Mouse (Mus musculus): ENCODE measurements around the gene Gm9821.

Gene Gm9821

DNA sequence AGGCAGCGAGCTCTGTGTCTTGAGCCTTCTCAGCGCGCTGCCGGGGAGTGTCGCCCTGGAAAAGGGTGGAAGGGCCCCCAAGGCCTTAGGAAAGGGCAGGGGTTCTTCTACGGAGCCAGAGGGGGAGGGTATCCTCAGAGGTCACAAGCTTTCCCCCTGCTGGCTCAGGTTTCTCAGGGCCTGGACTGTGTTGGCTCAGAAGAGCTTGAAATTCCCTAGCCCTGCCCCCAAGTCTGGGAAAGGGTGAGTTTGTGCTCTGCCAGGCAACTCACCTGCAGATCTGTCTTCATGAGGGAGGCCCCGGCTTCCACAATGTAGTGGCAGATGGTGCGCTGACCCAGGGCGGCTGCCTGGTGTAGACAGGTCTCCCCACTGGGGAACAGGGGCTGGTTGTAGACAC lies 12.0 kb upstream of the Gm9821 start:
- CTCF ChIA-PET, result interaction anchor here (0.7 to 5.3 kb wide), 19 partner anchors 10 to 1958 kb away, joined by 3 to 69 read pairs (median 4); partner anchors contain the start of genes Gm9821 (in 2 of the 4) and Ddb2 (in 1 of the 4)
- POLR2A ChIA-PET, result interaction anchor here (0.8 to 3.6 kb wide), 34 partner anchors 8 to 542 kb away, joined by 3 to 33 read pairs (median 6); partner anchors contain the start of genes Arhgap1 (in 2 of the 4), Large2 (in 2 of the 4), Pex16 (in 2 of the 4) and Zfp408 (in 2 of the 4)

DNA sequence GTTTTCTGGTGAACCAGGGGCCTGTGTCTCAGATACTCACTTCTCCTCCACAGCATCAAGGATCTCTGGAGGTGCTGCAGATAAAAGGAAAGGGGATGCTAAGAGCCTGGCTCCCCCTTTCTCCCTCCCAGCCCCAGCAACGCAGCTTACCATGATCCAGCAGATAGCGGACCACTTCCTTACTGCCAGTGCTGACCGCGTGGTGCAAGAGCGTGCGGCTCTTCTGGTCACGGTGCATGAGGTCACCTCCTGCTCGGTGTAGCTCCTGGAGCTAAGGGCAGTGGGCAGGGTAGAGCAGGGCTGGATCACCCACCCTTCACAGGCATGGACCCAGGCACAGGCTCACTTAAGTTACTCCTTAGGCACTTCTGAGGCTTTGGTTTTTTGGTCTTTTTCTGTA lies 11.5 kb upstream of the Gm9821 start:
- POLR2A ChIA-PET, result interaction anchor here in 3 of 4 experiments (0.9 to 3.6 kb wide), 16 partner anchors 10 to 441 kb away, joined by 3 to 33 read pairs (median 7); partner anchors contain the start of genes Gm9821 (in 2 of the 3), Large2 (in 1 of the 3) and Pex16 (in 1 of the 3)
- CTCF ChIA-PET, result interaction anchor here in 3 of 4 experiments (0.8 to 5.3 kb wide), 9 partner anchors 10 to 697 kb away, joined by 3 to 69 read pairs (median 8); partner anchors contain the start of genes Gm9821 (in 2 of the 3) and Ddb2 (in 1 of the 3)

DNA sequence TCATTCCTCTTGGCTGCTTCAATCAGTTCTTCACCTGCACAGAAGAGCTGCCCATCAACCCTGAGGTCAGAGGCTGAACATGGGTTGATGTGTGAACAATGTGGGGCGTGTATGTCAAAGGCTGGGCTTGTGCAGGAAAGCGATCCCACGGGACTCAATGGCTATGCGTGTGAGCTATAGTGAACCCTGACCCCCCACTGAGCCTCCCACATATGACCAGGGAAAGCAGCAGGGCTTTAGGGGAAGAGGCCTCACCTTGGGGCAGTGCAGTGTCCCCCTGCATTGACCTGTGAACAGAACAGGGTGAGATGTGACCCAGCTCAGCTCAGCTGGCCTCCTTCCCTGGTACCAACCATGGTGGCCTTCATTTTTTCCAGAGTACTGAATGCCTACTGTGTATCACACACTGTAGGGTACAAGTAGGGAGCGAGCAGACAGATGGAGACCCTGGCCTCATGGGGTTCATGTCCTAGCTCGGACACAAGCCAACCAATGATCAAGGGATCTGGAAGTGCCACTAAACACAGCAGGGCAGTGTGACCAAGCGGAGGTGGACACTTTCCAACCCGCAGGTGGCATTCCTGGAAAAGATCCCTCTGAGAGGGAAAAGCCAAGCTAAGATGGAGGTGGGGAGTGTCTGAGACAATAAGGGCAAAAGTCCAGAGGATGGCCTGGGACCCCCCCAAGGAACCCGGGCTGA lies 10.5 kb upstream of the Gm9821 start:
- ChIA-PET POLR2A (interaction anchor here in 3 of 4 experiments (0.6 to 3.6 kb wide), 9 partner anchors 9 to 77 kb away, joined by 3 to 18 read pairs (median 4); partner anchors contain the start of gene Gm9821 (in 1 of the 3)), CTCF (interaction anchor here in 3 of 4 experiments (0.7 to 5.3 kb wide), 5 partner anchors 9 to 38 kb away, joined by 3 to 69 read pairs (median 5); partner anchors contain the start of gene Gm9821 (in 1 of the 3))

DNA sequence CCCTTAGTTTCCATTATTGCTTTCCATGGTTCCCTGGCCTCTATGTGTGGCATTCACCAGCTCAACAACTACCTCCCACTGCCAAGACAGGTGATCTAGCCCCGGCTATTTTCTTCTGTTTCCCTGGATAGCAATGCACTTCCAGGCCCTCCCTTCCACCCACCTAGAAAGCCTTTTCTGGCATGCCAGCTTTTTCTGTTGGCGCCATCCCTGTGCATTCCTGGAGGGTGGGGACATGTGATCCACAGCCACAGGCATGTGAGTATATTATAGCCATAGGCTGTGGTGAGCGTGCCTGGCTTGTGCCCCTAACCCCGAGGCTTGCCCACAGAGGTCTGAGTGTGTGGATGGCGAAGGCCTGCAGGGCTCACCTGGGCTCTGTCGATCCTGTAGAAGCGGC lies 9.3 kb upstream of the Gm9821 start:
- POLR2A ChIA-PET, result interaction anchor here in 2 of 4 experiments (1.4 to 2.8 kb wide), 6 partner anchors 8 to 54 kb away, joined by 3 to 18 read pairs (median 8); partner anchors contain the start of gene Gm9821 (in 1 of the 2)

DNA sequence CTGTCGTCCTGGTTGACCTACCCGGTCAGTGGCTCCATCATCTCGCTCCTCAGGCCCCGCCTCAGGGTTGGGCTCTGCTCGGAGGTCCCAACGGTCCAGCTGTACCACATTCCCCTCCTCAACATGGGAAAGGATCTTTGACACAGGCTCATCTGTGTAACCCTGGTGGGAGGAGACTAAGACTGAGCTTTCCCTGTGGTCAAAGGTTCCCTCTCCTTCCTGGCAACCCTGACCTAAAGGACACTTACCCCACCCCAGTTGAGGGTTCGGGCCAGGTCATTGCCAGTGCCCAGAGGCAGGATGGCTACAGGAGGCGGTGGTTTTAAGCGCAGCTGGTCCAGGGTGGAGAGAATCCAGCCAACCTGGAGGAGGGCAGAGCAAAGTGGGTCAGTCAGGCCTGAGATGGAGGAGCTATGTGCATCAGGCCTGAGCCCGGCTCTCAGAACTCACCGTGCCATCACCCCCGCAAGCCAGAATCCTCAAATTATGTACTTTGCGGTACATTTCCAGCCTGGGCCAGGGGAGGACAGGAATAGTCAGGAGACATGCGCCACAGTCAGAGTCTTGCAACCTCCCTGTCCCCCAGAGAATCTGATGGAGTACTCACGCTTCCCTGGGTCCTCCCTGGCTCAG lies 6.1 kb upstream of the Gm9821 start:
- ChIA-PET POLR2A (interaction anchor here in 1 of 4 experiments (0.8 to 1.8 kb wide), 4 partner anchors 8 to 188 kb away, joined by 3 to 8 read pairs (median 4); partner anchors contain the start of genes Chrm4 and Mdk), CTCF (interaction anchor here in 2 of 4 experiments (0.6 to 1.6 kb wide), 2 partner anchors 11 to 55 kb away, joined by 3 to 5 read pairs; no protein-coding TSS in a partner anchor)

More for the DNA sequence above, 9.3 kb upstream of the Gm9821 start:
- CTCF ChIA-PET, result interaction anchor here (0.5 to 5.3 kb wide), 10 partner anchors 8 to 28 kb away, joined by 3 to 69 read pairs (median 4); partner anchors contain the start of genes Chrm4 (in 1 of the 4) and Gm9821 (in 1 of the 4)

DNA sequence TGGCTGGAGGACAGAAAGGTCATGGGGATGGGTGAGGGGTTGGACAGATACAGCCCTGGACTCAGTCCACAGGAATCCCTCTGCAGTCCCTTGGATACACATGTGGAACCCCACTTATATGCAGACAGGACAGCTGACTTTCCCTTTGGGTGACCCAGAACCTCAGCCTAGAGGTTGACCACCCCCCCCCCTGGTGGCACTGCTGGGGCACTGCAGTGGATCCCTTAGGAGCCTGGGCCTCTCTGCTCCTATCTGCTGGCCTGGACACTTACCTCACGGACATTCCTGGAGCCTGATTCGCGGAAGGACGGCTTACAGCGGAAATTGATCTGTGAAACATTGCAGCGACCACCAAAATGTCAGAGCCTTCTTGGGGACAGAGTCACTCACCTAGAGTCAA lies 3.1 kb upstream of the Gm9821 start:
- CTCF ChIA-PET, result interaction anchor here in 3 of 4 experiments (0.7 to 7.1 kb wide), 16 partner anchors 8 to 543 kb away, joined by 3 to 69 read pairs (median 16); partner anchors contain the start of gene Mdk (in 2 of the 3)
- POLR2A ChIA-PET, result interaction anchor here in 2 of 4 experiments (0.5 to 1.2 kb wide), 4 partner anchors 10 to 807 kb away, joined by 3 to 8 read pairs (median 4); partner anchors contain the start of gene Mdk (in 1 of the 2)

DNA sequence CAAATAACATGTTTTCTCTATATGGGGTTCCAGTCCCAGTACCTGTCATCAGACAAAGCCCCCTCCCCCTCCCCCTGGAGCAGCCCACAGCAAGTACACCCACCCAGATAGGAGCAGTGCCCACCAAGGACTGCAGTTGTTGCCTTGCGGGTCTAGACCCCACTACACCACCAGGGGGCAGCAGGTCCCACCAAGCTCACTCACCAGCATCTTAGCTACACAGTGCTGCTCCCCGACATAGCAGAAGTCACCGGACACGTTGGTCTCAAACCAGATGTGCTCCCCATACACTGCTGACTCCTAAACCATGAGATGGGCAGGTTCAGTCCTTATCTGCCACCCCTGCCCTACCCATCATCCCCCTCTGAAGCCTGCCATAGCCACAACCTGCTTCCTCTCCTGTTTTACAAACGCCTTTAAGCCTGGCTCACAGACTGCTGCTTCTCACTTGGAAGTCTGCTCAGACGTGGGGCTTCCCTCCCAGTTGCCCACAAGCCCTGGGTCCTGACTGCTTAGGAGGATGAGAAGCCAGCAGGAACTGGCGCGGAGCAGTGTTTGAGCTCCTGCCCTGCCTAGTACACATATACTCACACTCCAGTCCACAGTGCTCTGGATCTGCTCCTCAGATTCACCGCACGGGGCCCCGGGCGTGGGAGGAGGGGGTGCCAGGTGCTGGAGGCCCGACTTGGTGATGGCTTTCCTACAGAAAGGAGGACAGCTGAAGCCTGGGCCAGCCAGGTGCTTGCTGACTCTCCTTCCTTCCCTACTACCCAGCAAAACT lies 1.1 kb upstream of the Gm9821 start:
- POLR2A ChIA-PET, result interaction anchor here (0.8 to 3.6 kb wide), 24 partner anchors 8 to 309 kb away, joined by 3 to 24 read pairs (median 5); partner anchors contain the start of genes Mdk (in 3 of the 4) and F2 (in 1 of the 4)
- CTCF ChIA-PET, result interaction anchor here (0.5 to 7.1 kb wide), 53 partner anchors 8 to 503 kb away, joined by 3 to 69 read pairs (median 6); partner anchors contain the start of genes Mdk (in 3 of the 4), Chrm4 (in 2 of the 4), Creb3l1 (in 1 of the 4) and Large2 (in 1 of the 4)

DNA sequence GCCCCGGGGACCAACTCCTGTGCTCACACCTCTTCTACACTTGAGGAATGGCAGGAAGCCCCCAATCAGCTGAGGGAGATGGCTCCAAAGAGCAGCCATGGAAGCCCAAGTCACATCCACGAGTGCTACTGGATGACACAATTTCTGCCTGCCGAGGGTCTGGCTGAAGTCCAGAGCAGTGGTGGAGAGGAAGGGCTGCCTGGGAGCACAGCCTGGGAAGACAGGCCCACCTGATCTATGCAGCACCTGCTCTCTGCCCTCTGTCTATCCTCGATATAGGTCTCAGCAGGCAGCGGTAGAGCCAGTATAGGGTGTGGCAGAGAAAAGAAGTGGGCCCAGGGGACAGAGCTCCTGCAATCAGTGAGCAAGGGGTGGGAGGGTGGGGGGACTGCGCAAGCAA lies 1.3 kb downstream of the Gm9821 start:
- ChIA-PET CTCF (interaction anchor here in 3 of 4 experiments (1.0 to 7.1 kb wide), 7 partner anchors 12 to 41 kb away, joined by 3 to 56 read pairs (median 4); no protein-coding TSS in a partner anchor), POLR2A (interaction anchor here in 2 of 4 experiments (0.6 to 3.1 kb wide), 15 partner anchors 8 to 478 kb away, joined by 3 to 17 read pairs (median 5); partner anchors contain the start of gene Mdk (in 1 of the 2))

DNA sequence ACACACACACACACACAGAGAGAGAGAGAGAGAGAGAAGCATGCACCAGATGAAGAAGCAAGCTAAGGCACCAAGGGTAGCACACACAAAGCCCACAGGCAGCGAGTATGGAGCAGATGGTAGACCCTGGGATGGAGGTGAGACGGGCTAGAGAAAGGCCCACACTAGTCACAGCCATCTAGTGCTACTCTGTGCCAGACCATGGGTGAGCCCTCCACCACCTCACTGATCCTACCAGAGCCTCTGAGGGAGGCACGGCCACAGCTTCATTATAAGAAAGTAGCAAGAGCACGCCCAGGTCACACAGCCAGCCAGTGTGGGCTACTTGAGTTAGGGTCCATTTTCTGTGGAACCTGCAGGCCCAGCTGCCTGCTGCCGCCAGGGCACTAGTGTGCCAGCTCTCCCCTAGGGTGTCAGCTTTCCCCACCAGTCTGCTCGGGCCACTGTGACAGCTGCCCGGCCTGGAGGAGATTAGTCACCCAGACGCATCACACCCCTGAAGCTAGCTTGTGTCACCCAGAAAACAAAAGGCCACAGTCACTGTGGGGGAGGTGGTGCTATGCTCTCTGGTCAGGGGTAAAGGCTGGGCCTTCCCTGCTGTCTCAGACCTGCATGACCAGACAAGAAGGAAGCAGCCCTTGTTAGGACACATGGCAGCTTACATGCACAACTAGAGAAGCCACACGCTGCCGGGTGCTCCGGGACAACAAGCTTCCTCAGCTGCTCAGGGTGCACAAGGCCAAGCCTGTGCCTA lies 2.1 kb downstream of the Gm9821 start:
- ChIA-PET CTCF (interaction anchor here (0.5 to 7.1 kb wide), 12 partner anchors 11 to 1123 kb away, joined by 3 to 56 read pairs (median 4); no protein-coding TSS in a partner anchor), POLR2A (interaction anchor here in 2 of 4 experiments (0.8 to 3.1 kb wide), 18 partner anchors 8 to 477 kb away, joined by 3 to 17 read pairs (median 6); partner anchors contain the start of gene Mdk (in 2 of the 2))

DNA sequence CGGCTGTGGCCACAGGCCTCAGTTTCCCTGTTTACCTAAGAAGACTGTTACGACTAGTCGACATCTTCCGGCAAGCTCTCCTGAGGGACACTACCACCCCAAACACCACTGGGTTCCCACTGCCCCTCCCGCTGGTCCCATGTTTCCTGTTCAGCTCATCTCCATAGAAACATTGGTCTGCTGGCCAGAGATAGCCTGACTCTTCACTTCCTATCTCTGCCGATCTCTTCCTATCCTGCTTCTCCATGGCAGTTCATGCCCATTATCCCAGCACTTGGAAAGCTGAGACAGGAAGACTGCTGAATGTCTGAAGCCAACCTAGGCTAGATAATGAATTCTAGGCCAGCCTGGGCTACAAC lies 2.6 kb downstream of the Gm9821 start:
- ChIA-PET CTCF (interaction anchor here (0.8 to 7.1 kb wide), 10 partner anchors 11 to 492 kb away, joined by 3 to 56 read pairs (median 4); no protein-coding TSS in a partner anchor), POLR2A (interaction anchor here in 2 of 4 experiments (0.8 to 3.1 kb wide), 14 partner anchors 10 to 60 kb away, joined by 3 to 17 read pairs (median 7); partner anchors contain the start of gene Mdk (in 2 of the 2))

DNA sequence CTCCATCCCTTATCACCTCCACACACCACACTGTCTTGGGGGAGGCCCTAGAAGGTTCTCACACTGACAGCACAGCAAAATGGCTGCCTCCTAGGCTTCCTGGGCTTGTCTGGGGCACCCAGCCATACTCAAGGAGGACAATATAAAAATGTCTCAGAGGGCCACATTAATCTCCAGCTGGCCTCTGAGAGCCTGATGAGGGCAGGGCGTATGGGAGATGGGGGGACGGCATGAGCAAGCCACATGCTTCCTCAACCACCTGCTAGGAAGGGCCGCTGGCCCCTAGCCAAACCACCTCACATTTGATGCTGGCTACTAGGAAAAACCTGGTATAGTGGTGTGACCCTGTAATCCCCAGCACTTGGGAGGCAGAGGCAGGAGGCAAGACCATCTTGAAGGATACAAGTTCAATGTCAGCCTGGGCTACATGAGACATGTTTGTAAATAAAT lies 3.3 kb downstream of the Gm9821 start:
- CTCF ChIA-PET, result interaction anchor here in 2 of 4 experiments (1.4 to 7.1 kb wide), 2 partner anchors 10 to 12 kb away, joined by 4 to 56 read pairs; no protein-coding TSS in a partner anchor
- POLR2A ChIA-PET, result interaction anchor here in 3 of 4 experiments (0.5 to 3.1 kb wide), 11 partner anchors 8 to 339 kb away, joined by 3 to 17 read pairs (median 7); partner anchors contain the start of gene Mdk (in 2 of the 3)

DNA sequence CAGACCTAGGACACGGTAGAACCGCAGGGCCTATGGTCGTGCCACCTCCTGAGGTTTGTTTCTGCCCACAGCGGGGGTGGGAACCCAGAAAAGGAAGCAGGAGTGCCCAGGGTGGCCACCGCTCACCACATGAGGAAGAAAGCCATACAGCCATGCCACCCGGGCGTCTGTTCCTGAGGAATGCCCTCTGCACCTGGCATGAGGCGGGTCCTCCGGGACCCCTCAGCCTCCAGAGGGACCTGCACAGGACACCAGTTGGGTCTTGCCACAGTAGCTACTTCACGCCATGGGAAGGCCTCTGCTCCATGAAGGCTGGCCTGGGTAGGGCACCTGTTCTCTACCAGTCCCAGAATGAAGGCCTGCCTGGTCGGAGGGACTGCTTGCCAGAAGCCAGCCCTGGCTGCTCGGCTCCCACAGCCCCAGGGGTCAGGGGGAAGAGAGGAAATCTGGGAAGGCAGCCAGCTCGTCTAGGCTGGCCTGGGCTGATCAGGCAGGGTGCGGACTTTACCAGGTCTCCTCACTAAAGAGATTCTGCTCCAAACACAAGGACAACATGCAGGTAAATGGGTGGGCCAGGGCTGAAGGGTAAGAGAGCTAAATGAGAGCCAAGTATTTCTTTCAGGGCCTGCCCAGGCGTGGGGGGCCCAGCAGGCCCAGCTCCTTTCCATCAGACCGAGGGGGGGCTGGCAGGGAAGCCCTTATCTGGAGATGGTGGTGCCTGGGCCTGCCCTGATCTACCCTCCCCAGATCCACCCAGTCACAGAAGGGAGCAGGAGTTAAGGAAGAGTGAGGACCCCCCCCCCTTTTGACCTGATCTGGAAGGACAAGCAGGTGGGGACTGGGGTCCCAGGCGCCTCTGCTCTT lies 4.1 kb downstream of the Gm9821 start:
- ChIA-PET CTCF (interaction anchor here (0.5 to 2.1 kb wide), 9 partner anchors 12 to 595 kb away, joined by 3 to 17 read pairs (median 4); partner anchors contain the start of gene Ambra1 (in 1 of the 4)), POLR2A (interaction anchor here in 3 of 4 experiments (0.5 to 5.4 kb wide), 13 partner anchors 9 to 340 kb away, joined by 3 to 34 read pairs (median 4); partner anchors contain the start of genes Ambra1 (in 1 of the 3) and Mdk (in 1 of the 3))

DNA sequence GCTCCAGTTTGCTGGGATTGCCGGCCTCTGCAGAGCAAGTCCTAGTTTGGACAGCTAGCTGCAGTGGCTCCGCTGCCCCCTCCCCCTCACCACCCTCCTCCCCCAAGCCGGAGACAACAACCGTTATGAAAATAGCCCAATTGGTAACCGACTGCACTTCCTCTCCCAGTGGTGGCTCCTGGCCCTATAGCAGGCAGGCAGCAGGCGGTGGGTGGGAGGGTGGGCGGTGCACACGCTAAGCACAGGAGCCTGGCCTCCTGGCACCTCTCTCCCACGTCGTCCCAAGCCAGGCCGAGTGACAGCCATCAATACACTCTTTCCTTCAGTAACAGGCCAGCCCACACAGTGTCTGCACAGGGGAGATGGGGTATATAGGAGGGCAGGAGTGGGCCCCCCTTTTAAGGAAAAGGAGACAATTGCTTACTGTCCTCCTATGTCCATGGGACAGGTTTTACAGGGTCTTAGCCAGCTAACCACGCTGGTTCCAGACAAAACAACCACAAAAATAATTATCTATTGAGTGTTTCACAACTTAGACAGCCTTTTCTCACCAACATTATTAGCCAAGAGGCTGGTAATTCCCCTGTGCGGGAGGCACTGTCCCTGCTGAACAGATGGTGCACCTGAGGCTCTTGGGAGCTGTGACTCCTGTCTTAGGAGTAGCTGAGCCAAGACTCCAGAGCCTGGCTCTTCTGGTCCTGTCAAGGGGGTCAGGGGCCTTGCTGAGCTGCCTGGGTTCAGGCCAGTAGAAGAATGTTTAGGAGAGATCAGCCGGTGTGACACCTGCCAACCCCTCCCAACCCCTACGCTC lies 5.0 kb downstream of the Gm9821 start:
- CTCF ChIA-PET, result interaction anchor here in 2 of 4 experiments (0.5 to 2.1 kb wide), 6 partner anchors 13 to 220 kb away, joined by 3 to 11 read pairs (median 4); partner anchors contain the start of genes Ambra1 (in 1 of the 2) and Mdk (in 1 of the 2)
- POLR2A ChIA-PET, result interaction anchor here in 2 of 4 experiments (0.7 to 5.4 kb wide), 10 partner anchors 11 to 232 kb away, joined by 3 to 34 read pairs (median 4); no protein-coding TSS in a partner anchor

DNA sequence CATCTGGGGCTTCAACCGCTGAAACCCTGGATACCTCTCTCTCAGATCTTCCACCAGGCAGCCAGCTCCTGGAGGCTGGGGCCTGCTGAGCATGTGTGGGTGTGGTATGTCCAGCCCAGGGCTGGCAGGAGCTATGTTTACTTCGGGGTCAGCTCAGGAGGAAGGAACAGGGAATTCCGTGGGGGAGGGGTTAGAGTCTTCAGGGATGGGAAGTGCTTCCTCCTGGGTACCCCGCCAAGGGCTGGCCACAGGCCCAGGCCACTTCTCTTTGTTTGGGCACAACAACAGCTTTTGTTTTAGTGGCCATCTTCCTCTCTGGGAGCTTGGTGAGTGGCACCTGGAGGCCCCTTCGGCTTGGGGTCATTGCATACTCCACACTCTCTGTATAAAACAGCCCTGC lies 8.3 kb downstream of the Gm9821 start:
- ChIA-PET CTCF (interaction anchor here in 3 of 4 experiments (0.8 to 4.4 kb wide), 12 partner anchors 8 to 34 kb away, joined by 3 to 36 read pairs (median 5); partner anchors contain the start of genes Gm9821 (in 2 of the 3) and Mdk (in 1 of the 3)), POLR2A (interaction anchor here in 3 of 4 experiments (0.6 to 5.4 kb wide), 10 partner anchors 8 to 417 kb away, joined by 3 to 34 read pairs (median 8); partner anchors contain the start of genes Gm9821 (in 2 of the 3) and Mdk (in 1 of the 3))
